Mouse (Mus musculus) T-helper 17 cell (primary cell): Measurements from ENCODE around the gene Epb41l4b.

Source experiments
- in situ Hi-C, 2 experiments: fragments of 300-600 bp; cut with MboI, MseI; formaldehyde crosslinking; loops; 1 replicate in 1 of 2; 2 replicates in 1 of 2; pipeline ENCODE4 v1.15.1; 2025; ENCODE audit warnings: high pct_unique_total_duplicates in 2 of 2

Epb41l4b gene

GRCm38 (mm10) chr4:57153068-57153835, 10.0 kb upstream of the Epb41l4b start:
- in situ Hi-C loops: no loop called here

- in situ Hi-C loops: loop anchor here in 1 of 2 experiments (5.0 kb wide), 1 partner anchor 131 kb away; no protein-coding TSS in a partner anchor
Measured at GRCm38 (mm10) chr4:57148182-57148581, 4.9 kb upstream of the Epb41l4b start.

- in situ Hi-C loops: no loop called here
Measured at GRCm38 (mm10) chr4:57142374-57143025, 737 bp downstream of the Epb41l4b start.

- in situ Hi-C loops: no loop called here
Measured at GRCm38 (mm10) chr4:57141908-57142361, 1.3 kb downstream of the Epb41l4b start.

- in situ Hi-C loops: no loop called here
Measured at GRCm38 (mm10) chr4:57140992-57141717, 2.1 kb downstream of the Epb41l4b start.

- in situ Hi-C loops: no loop called here
Measured at GRCm38 (mm10) chr4:57140200-57140799, 2.9 kb downstream of the Epb41l4b start.

- in situ Hi-C loops: no loop called here
Measured at GRCm38 (mm10) chr4:57139433-57139832, 3.8 kb downstream of the Epb41l4b start.

- in situ Hi-C loops: no loop called here
Measured at GRCm38 (mm10) chr4:57138093-57138440, 5.2 kb downstream of the Epb41l4b start.

GRCm38 (mm10) chr4:57137371-57138092, 5.7 kb downstream of the Epb41l4b start:
- in situ Hi-C loops: no loop called here

- in situ Hi-C loops: no loop called here
Measured at GRCm38 (mm10) chr4:57135431-57135830, 7.8 kb downstream of the Epb41l4b start.

- in situ Hi-C loops: no loop called here
Measured at GRCm38 (mm10) chr4:57134554-57134953, 8.7 kb downstream of the Epb41l4b start.

GRCm38 (mm10) chr4:57131839-57132238, 11.4 kb downstream of the Epb41l4b start:
- in situ Hi-C loops: no loop called here

GRCm38 (mm10) chr4:57129718-57130515, 13.3 kb downstream of the Epb41l4b start:
- in situ Hi-C loops: no loop called here

- in situ Hi-C loops: no loop called here
Measured at GRCm38 (mm10) chr4:57123003-57123402, 20.2 kb downstream of the Epb41l4b start.

GRCm38 (mm10) chr4:57122166-57122565, 21.1 kb downstream of the Epb41l4b start:
- in situ Hi-C loops: no loop called here

- in situ Hi-C loops: no loop called here
Measured at GRCm38 (mm10) chr4:57120563-57120962, 22.7 kb downstream of the Epb41l4b start.

GRCm38 (mm10) chr4:57119976-57120375, 23.3 kb downstream of the Epb41l4b start:
- in situ Hi-C loops: no loop called here

- in situ Hi-C loops: no loop called here
Measured at GRCm38 (mm10) chr4:57118883-57119282, 24.4 kb downstream of the Epb41l4b start.

- in situ Hi-C loops: no loop called here
Measured at GRCm38 (mm10) chr4:57116278-57116677, 27.0 kb downstream of the Epb41l4b start.
